Mouse (Mus musculus) right cerebral cortex, postnatal 36 days (tissue): Measurements from ENCODE around the gene Ttn.

Source experiments
- DNase-seq, 2 experiments: peaks; one replicate each; pipeline ENCODE4 v3.0.0; 2022; ENCODE audit warnings: low spot score in 2 of 2, mixed read lengths in 1 of 2

The Ttn gene

GRCm38 (mm10) chr2:76965542-76965941, 16.8 kb downstream of the Ttn start:
- no peak for DNase-seq

- DNase-seq, result no peak
Measured at GRCm38 (mm10) chr2:76962045-76962432, 20.3 kb downstream of the Ttn start.

DNA sequence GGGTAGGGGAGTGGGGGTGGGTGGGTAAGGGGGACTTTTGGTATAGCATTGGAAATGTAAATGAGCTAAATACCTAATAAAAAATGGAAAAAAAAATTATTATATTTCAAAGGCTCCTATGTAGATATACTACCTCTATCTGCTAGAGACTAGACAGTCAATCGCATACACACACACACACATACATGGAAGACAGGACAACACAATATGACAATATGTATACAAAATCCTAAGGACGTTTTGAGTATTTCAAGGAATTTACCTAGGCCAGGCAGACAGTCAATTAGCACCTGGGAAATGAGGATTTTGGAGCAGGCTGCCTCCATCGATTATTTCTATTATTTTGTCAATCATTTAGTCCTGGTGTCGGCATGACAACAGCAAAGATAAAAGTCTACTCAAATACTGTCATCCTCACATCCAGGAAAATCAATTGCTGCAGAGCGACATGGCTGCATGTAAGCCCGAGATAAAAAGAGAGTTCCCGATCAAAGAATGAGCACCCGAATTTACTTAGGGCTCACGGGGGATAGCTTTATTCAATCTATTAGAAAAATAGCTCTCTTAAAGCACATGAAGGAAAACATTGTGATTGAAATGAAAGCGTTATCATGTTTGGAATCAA, 20.8 kb downstream of the Ttn start:
- DNase-seq, result no peak

- no peak for DNase-seq
Measured at GRCm38 (mm10) chr2:76949774-76950173, 32.6 kb downstream of the Ttn start.

DNA sequence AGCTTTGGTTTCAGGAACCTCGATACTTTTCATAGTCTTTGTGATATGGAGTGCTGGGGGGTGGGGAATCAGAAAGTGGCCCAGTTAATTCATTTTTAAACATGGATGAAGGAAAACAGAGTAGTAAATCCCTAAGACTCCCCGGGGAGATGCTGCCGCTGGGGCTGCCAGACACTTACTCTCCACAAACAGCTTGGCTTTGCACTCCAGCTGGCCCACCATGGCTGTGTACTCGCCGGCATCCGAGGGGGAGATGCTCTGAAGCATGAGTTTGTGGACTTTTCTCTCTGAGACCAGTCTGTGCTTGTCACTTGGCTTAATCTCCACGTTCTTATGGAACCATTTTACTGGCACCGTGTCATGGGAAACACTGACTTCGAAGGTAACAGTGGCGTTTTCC, 43.8 kb downstream of the Ttn start:
- DNase-seq, result no peak

DNA sequence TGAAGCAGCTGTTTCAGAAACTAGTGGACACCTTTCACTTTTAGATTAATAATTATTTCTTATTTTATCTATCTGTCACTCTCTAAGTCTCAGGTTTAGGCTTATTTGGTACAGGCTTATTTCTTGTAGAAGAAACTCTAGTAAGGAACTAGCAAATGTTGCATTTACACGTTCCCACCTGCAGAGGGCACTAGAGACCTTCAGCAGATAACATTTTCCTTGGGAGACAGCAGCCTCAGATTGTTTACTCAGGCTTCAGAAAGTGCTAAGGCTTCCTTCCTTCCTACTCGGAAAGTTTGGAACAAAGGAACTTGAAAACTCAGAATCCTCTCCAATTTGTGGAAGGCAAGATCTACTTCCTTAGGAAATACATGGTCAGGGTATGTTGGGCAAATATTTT, 52.6 kb downstream of the Ttn start:
- peak; percentile 20 to 40 for DNase-seq

- DNase-seq, result no peak
Measured at GRCm38 (mm10) chr2:76928816-76929215, 53.5 kb downstream of the Ttn start.

- DNase-seq, result no peak
Measured at GRCm38 (mm10) chr2:76928298-76928697, 54.0 kb downstream of the Ttn start.

- no peak for DNase-seq
Measured at GRCm38 (mm10) chr2:76926927-76927326, 55.4 kb downstream of the Ttn start.

DNA sequence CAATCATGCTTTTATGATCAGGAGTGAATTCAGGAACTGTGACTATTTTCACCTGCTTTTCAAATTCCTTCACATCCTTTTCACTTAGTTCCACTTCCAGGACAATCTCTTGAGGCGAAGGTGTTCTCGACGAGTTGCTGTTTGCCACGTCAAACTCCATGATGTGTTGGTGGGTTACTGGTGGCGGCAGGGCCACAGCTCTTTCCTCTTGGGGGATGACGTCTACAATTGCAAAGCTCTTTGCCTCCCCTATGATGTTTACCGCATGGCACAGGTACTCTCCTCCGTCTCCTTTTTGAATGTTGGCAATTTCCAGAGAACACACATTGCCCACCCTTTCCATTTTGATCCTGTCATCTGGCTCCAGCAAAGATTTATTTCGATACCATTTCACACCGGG, 67.4 kb downstream of the Ttn start:
- DNase-seq, result no peak

DNA sequence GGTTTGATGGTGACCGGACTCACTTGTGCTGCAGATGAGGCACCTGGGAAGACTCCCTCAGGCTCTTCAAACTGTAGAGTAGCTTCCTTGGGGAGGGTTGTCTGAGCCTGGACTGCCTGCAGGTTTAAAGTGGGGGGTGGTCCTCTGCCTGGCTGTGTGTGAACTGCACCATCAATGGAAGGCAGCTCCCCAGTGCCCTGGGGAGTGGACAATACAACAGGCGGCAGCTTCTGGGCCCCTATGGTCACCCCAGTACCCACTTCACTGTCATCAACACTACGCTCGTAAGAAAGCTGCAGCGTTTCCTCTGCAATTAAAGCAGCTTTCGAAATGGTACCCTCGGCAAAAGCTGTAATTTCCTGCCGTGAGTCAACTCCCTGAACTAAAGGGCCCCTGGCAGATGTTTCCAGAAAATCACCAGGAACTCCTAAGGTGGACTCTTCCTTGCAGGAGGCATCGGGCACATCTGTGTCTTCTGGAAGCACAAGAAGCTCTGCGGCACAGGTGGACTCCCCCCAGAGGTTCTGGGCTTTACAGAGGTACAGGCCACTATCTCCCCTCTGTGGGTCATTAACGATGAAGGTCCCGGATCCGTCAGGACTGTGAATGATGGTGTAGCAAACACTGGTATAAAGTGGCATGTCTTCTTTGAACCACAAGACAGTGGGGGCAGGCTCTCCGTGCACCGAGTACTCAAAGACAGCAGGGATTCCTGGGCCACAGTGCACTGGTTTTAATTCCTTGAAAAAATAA, 73.5 kb downstream of the Ttn start:
- DNase-seq, result no peak

DNA sequence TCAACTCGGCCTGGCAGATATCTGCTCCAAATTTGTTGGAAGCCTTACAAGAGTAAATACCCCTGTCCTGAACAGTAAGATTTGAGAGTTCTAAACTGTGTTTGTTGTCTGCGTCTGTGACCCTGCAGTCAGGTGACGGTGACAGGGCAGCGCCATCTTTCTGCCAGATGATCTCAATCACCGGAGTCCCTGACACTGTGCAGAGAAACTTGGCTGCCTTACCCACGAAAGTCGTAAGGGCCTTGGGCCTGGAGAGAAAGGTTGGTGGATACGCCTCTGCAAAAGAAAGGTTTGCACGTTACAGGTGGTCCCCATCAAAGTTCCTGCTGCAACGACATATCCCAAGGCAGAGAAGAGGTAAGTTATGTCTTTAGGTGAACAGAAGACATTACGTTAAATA, 79.0 kb downstream of the Ttn start:
- no peak for DNase-seq

GRCm38 (mm10) chr2:76901476-76902086, 80.8 kb downstream of the Ttn start:
- no peak for DNase-seq

DNA sequence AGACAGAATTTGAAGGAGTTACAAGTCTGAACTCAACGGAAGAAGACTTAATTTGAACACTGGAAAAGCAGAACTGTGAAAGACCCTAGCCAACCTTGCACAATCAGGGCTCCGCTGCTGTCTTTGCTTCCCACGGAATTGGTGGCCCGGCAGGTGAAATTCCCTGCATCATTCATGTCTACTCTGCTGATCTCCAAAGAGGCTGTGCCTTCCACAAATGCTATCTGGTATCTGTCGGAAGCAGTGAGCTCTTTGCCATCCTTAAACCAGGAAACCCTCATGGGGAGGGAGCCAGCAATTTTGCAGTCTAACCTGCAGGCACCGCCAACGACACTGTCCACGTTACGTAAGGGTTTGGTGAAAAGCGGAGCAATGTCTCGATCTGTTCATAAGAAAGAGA, 82.5 kb downstream of the Ttn start:
- no peak for DNase-seq

- no peak for DNase-seq
Measured at GRCm38 (mm10) chr2:76896990-76897389, 85.4 kb downstream of the Ttn start.

GRCm38 (mm10) chr2:76895327-76895726, 87.0 kb downstream of the Ttn start:
- DNase-seq, result no peak

GRCm38 (mm10) chr2:76888721-76889120, 93.6 kb downstream of the Ttn start:
- no peak for DNase-seq

DNA sequence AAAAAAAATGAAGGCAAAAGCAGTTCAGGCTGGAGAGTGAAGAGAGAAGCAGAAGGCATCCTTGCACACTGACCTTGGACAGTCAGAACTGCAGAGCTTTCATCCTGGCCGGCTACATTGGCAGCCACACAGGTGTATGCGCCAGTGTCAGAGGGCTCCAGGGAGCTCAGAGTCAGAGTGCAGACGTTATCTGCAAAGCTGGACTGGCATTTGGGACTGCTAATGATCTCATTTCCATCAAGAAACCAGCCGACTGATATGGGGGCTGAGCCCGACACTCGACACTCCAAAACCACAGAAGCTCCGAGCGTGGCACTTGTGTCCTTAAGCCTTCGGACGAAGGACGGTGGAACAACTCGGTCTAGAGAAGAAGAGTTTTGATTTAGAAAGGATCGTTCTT, 96.5 kb downstream of the Ttn start:
- DNase-seq, result no peak

GRCm38 (mm10) chr2:76881406-76881805, 100.9 kb downstream of the Ttn start:
- no peak for DNase-seq

- no peak for DNase-seq
Measured at GRCm38 (mm10) chr2:76875587-76875986, 106.8 kb downstream of the Ttn start.

GRCm38 (mm10) chr2:76866928-76867327, 115.4 kb downstream of the Ttn start:
- no peak for DNase-seq

DNA sequence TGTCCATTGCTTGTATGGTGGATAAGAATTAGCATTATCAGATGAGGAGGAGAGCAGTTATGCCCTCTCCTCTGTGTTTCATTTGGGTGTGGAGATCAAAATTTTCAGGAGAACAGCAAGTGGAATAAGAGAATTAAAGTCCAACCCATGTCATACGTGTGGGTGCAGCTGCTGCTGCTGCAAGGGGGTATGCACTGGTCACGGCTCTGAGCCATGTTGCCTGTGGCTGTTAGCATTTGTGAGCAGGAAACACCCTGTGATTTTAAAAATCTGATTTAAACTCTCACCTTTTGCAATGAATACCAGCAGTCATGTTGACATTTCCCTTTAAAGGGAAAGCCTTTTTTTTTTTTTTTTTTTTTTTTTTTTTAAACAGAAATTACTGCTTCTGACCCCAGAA, 116.8 kb downstream of the Ttn start:
- no peak for DNase-seq

DNA sequence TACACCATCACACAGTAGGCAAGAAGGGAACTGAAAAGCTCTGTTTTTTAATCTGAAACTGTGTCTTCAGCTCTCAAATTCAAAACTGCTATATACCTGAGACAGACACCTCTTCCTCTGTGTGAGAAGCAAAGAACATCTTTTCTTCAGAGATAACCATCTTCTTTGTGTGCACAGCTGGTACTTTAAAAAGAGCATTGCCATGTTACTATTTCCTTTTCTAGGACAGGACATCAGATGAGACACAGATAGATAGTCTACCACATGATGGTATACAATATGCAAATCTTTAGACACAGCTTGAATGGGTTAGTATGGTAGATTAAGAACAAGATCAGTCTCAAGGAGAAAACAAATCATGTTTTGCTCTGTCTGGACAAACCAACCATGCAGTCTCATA, 121.0 kb downstream of the Ttn start:
- DNase-seq, result no peak
